Mouse (Mus musculus) right cerebral cortex, adult 18-20 months (tissue): Measurements from ENCODE around the gene Mprip.
A peak's percentile ranks its signal among the peaks of the same experiment; 100 is the strongest.
"Not testable (repeated sequence)": the region's sequence is repeated elsewhere in the genome, so short reads cannot be mapped to it uniquely, and the experiment has no call there.

Source experiments
- DNase-seq: peaks from one replicate; pipeline ENCODE4 v3.0.0; 2022; ENCODE audit warnings: mixed read lengths

Gene Mprip

DNA sequence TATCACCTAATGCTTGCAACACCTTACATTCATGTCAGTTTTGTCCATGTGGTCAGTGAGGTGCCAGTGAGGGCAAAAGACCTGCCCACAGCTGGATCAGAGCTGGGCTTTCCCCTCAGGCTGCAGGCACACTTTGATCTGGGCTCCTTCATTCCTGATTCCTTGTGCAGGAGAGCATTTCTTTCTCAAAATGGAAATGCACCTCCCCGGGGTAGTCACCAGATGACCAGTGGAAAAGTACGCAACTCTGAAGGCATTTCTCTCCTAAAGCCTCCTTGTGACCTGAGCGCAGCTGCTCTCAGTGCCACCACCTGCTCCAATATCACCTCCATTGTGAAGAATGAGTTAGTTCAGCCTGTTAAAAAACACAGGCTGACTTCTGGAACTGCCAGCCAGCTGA, at the start of gene Mprip:
TSS of gene Mprip (plus strand) at position 301 of the 400 bp plus-strand sequence.
- DNase-seq = no peak

DNA sequence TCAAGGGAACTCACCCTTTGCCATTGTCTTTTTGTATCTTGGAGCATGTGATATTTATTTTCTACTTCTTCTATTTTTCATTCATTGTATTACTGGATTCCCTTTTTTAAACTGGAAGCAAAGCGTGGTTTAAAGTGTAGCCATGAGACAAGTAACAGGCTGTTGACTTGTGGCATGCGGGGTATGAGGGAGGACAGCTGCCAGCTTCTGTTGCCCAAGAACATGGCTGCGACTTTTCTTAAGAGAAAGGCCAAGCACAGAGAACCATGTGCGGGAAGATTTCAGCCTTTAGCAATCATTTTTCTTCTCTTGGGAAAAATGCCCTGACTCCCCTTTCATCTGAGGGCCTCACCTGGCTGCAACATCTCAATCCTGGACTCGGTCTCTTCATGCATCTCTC, 49.5 kb upstream of the Mprip start:
- no peak for DNase-seq

DNA sequence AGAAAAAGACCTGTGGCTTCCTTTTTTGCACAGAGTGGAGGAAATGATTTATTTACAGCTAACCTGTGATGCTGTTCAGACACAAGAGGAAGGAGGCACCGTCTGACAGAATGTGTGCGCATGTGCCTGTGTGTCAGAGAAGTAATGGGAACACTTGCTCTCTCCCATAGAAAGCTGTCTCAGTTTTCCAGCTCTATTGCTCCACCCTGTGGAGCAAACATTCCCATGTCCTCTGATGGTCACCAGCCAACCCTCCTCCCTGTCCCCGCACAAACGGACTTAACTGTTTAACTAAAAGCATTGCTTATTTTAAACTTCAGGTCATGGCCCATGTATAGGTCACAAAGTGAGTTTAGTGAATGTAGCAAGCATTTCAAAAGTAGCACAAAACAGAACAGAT, 47.0 kb upstream of the Mprip start:
- DNase-seq = peak; percentile 43

DNA sequence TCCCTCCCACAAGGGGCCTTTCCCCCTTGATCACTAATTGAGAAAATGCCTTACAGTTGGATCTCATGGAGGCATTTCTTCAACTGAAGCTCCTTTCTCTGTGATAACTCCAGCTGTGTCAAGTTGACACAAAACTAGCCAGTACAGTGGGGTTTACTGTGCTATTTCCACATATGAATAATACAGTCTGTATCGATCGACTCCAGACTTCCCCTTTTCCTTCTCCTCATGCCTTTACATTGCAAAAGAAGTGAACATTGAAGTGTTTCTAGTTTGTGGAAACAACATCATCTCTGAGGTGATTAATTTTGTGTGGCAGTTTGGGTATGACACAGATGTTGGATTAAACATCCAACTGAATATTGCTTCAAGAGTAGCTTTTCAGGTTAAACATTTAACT, 44.1 kb upstream of the Mprip start:
- DNase-seq = not testable (repeated sequence)

DNA sequence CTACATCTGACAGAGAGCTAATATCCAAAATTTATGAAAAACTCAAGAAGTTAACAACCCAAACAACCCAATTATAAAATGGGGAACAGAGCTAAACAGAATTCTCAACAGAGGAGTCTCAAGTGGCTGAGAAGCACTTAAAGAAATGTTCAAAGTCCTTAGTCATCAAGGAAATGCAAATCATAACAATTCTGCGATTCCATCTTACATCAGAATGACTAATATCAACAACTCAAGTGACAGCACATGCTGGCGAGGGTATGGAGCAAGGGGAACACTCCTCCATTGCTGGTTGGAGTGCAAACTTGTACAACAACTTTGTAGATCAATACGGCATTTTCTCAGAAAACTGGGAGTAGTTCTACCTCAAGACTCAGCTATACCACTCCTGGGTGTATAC, 38.9 kb upstream of the Mprip start:
- no peak for DNase-seq

DNA sequence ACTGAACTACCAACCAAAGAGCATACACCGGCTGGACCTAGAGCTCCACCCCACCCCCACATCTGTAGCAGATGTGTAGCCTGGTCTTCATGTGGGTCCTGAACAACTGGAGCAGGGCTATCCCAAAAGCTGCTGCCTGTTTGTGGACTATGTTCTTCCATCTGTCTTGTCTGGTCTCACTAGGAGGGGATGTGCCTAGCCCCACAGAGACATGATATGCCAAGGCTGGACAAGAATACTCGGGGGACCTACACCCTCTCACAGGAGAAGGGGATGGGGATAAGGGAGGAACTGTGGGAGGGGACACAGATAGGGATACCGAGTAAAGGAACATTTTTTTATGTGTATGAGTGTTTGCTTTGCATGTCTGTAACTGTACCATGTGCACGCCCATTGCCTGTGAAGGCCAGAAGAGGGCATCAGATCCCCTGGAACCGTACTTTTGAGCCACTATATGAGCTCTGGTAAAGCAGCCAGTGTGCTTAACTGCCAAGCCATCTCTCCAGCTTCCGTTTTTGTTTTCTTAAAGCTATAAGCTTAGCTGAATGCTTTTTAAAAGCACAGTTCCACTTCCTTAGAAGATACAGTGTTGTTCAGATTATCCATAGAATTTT, 37.0 kb upstream of the Mprip start:
- peak; percentile 66 for DNase-seq

DNA sequence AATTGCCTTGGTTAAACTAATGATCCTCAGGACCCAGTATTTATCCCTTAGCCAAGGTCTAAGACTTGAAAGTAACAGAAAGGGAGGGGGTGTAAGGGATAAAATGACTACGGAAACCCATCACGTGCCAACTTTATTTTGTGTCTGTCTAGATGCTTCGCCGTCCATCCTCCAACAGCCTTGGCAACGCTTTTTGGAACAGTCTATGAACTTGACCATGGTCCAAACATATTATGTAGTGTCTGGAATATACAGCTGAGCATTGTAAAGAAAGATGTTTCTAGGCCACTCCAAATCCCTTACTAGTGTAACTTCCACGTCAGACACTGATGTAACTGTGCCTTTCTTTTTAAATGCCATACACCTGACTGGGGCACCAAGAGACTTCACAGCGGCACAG, 34.9 kb upstream of the Mprip start:
- DNase-seq = no peak

DNA sequence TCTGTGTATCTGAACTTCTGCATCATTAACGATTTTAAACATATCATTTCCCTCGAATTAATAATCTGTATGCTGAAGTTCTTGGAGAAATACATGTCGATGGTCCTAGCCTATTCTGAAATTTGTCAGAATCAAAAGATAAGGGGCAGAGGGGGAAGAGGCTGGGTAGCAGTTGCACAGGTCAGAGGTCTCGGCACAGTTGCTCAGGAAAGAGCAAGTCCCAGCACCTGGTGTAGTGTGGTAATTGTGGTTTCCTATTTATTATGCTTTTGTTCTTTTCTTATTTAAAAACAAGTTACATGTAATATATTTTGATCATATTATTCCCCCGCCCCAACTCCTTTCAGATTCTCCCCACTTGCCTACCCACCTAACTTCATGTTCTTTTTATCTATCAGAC, 32.9 kb upstream of the Mprip start:
- no peak for DNase-seq

DNA sequence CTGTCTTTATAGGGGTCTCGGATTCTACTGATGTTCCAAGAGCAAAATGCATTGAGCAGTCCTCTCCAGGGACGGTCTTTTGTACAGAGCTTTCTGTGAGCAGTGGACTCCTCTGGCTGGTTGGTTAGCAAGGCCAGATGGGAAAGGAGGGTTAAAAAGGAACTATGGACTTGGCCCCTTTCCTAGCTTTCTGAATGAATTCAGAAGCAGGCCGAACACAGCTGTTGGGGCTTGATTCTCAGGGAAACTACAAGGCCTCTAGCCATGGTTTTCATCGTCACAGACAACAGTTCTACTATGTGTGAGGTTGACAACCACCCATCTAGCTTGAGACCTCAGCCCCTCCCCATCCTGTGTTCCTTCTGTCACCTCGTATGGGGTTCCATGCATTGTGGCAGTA, 31.2 kb upstream of the Mprip start:
- no peak for DNase-seq

DNA sequence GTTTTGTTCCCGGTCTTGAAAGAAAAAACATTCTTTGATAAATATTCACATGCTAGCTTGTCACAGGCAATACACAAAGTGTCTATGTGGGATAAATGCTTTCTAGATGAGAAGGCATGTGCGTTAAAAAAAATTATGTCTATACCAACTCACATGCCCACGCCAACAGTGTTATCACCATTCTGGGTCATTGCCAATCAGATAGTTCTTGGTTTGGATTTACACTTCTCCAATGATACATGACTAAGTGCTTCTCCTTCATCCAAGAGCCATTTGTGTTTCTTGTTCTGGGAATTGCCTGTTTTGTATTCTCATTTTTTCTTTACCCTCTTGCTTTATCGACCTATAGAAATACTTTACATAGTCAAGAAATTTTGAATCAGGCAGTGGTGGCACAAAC, 29.1 kb upstream of the Mprip start:
- DNase-seq = no peak

DNA sequence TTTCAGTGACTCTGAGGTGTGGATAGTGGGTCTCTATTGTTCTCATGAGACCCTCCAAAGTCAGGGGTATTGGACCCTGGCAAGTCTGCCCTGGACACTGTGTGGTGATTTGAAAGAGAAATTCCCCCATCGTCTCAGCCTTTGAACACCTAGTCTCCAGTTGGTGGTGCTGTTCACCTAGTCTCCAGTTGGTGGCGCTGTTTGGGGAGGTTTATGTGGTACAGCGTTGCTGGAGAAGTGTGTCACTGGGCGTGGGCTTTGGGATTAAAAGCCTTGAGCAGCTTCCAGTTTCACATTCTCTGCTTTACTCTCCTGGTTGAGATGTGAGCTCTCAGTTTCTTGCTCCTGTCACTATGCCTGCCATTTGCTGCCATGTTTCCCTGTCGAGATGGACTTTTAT, 28.1 kb upstream of the Mprip start:
- peak; percentile 29 for DNase-seq

DNA sequence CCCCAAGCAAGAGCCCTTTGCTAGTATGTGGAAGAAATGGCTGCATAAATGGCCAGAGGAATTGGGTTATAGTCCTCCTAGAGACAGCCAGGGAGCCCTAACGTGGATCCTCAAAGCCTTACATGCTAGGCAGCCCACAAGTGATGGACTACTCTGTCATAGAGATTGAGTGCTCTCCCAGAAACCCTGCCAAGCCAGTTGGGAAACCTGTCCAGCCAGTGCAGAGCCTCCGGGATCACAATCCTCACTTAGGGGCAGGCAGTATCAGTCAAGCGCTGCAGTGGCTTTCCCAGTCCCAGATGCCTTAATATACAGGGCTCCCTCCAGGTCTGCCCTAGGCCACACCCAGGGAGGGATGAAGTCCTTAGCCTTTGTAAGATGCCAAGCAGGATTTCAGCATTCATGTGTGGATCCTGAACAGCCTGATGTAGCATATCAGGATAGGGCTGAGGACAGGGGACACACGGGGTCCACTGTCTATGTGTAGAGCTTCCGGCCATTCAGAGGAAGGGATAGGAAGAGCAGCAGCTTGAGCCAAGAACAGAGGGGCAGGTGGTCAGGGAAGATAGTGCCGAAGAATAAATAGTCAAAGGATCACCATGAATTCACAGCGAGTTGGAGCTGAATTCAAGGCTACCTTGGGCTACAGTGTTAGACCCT, 27.0 kb upstream of the Mprip start:
- no peak for DNase-seq

DNA sequence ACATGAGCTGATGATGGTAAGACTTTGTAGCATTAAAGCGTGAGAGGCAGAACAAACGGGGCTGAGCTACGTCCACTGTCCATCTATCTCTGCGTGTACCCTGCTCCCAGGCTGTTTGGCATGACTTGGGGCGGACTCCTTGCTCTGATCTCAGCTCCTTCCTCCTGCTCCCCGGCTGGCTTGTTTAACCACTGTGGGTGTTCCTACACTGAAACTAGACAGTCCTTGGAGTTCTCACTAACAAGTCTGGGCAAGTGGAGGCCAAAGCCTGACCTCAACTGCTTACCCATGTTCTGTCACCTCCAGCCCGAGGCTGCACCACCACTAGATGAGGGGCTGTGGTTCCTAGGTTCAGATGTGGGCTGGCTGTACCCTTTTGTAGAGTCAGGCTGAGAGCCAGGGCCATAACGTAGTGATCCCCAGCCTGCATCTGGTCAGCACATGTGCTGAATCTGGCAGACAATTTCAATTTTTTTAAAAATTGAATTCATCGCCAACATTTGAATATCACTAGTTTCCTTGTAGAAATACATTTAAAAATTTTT, 25.8 kb upstream of the Mprip start:
- no peak for DNase-seq

DNA sequence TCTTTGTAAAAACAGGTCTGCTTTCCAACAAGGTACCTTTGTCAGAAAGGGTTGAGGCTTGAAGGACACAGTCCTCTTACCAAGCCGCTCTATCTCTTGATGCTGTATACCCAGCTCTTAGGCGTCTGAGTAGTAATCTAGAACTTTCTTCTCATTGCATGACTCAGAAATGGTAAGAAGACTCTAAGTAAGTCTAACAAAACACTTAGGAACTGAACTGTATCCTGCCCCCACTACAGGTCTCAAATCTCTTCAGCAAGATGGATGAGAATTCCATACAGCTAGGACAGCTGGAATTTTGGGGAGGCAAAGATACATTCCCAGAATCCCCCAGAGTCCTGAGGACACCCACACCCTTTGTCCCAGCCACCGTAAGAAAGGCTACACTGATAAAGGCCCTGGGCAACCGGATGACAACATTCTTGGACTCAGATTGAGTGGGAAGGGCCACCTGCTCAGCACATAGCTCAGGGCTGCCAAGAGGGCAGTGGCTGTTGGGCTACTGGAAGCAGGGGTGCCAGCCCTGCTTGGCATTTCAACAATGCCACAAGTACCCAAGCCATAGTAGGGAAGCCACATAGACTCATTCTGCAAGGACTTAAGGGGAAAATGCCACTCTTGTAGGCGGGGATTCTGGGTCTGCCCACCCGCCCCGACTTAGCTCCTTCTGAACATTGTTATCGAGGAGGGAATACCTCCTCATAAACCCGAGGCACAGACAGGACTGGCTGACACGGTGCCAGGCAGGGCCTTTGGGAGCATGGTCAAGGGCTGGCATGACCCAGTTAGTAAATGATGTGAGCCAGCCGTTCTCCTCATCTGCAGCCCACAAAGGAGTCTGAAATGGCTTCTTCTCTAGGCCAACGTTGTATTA, 25.0 kb upstream of the Mprip start:
- no peak for DNase-seq

DNA sequence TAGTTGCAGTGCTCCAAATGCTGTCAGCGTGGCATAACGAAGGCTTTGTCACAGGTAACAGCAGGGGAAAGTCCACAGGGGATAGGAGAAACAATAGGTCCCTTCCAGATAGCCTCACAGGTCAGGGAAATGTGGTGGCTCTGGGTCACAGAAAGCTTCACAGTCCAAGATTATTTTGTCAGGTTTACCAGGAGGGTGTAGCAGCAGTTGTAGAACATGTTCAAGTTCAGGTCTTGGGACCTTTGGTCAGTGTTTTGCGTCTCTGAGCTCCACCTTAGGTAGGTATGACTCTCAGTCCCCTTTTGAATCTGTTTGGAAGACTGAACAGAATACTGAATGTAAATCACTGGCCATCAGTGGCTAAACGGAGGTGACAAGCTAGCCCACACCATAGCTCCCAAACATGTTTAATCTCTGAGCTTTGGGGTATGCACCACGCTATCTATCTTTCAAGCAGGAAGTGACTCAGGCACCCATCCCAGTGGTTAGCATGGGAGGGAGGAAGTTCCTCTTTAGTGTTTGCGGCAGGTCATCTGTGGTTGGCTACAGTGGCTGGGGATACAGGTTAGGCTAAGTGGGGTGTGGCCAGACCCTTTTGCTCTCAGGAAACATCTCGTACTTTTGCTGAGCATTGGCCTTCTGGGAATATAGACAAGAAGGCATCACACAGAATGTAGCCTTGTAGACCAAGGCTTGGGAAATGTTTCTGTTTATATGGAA, 24.2 kb upstream of the Mprip start:
- no peak for DNase-seq

DNA sequence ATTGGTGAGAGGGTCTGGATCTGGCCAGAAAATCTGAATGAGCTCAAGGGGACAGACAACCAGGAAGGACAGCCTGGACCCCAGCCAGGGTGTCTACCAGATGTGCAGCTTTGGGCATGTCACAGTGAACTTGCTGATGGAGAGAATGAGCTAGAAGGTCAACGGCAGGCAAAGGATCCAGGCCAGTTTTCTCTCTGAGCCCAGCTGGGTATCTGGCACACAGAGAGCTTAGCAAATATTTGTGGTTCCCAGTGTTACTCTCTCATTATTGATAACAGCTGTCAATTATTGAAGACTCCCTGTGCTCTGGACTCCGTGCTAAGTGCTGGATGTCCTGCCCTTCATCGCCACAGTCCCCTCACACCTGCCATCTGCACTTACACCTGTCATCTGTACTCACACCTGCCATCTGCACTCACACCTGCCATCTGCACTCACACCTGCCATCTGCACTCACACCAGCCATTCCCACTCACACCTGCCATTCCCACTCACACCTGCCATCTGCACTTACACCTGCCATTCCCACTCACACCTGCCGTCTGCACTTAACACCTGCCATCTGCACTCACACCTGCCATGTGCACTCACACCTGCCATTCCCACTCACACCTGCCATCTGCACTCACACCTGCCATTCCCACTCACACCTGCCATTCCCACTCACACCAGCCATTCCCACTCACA, 21.0 kb upstream of the Mprip start:
- no peak for DNase-seq

DNA sequence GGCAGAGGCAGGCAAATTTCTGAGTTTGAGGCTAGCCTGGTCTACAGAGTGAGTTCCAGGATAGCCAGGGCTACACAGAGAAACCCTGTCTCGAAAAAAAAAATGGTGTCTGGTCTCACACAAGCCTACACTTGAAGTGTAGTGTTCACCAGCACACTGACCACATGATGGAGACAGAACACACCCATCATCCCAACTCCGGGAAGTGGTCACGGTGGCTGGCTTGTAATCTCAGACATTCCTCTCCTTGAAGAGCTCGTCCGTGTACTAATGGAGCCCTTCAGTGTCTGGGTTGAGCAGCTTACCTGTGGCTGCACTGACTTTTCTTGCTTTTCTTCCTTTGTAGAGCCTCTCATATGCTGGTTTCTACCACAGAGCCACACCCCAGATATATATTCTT, 19.9 kb upstream of the Mprip start:
- DNase-seq = no peak

DNA sequence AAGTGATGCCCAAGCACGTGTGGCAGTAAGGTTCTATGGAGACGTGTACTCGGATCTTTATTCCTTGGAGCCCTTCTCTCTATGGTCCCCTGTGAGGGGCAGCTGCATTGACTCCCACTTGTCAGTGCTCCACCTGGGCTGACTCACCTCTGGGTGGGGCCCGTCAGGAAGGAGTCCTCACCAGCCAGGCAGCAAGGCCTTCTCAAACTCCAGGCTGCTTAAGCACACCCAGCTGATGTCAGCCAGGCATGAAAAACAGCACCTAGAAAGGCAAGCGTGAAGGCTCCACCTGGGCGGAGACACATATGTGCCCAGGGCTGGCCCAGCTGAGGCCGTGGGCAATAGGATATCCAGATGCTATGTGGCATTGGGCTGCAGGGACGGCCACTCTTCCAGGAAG, 18.7 kb upstream of the Mprip start:
- no peak for DNase-seq

DNA sequence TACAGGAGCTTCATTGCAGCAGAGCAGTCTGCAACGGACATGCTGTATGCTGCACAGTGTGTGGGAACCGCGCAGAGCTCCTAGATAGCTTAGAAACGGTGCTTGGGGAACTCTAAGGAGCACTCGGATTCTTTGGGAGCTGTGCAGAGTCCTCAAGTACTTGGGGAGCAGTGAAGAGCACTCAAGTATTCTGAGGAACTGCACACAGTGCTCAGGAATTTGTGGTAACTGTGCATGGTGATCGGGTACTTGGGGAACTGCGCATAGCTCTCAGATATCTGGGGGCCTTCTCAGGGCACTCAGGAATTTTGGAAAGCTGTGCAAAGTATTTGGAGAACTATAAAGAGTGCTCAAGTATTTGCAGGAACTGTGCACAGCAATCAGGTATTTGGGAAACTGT, 16.1 kb upstream of the Mprip start:
- no peak for DNase-seq

DNA sequence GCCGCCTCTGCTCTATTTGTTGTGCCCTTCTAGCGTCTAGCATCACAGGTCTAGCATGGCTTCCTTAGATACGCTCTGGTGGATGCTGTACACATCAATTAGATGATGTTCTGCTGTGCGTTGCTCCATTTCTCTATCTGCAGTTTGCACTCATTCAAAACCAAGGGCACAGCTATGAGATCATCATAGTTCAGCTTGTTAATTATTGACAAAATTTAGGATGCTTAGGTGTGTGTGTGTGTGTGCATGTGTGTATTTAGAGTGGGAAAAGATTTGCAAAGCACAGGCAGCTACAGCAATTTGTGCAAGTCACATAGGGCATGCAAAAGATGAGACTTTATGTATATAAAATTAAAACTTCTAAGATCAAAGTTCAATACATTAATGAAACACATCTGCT, 12.0 kb upstream of the Mprip start:
- DNase-seq = no peak

DNA sequence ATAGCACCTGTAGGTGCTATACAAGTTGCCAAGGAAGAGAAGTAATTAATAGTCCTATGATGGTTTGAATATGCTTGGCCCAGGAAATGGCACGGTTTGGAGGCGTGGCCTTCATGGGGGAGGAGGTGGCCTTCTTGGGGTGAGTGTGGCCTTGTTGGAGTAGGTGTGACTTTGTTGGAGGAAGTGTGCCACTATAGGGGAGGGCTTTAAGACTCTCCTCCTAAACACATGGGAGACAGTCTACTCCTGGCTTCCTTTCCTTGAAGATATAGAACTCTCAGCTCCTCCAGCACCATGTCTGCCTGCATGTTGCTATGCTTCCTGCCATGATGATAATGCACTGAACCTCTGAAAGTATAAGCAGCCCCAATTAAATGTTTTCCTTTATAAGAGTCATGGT, 8.1 kb upstream of the Mprip start:
- no peak for DNase-seq

DNA sequence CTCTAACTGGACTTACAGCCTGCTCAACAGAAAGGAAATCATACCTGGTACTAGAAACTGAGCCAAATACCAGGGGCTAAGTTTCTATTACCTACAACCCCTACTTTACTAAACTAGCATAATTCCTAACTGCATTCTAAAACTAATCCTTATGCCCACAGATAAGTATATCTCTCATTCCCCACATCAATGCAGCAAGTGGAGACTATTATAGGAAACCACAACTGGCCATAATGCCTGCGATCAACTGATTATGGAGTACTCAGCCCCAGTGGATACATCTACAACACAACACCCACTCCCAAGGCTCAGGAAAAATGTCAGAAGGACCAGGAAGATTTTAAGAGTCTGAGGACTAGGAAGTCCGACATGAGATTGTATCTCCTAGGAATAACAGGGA, 7.6 kb upstream of the Mprip start:
- no peak for DNase-seq

DNA sequence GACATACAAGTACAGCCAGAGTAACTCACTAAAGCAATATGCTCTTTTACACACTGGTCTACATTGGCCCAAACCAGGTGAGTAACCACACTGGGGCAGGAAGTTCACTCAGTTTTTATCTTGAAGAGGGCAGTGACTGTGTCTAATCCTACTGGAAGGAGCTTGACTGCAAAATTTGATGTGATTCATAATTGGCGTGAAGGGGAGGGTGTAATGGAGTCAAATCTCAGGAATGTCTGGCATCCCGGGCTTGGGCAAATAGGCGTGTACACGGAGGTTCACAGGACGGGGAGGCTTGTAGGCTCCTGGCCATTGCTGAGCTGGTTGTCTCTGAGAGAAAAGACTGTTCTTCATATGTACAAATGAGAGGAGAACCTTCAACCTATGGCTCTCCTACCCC, 5.8 kb upstream of the Mprip start:
- no peak for DNase-seq
